Mouse (Mus musculus) G1E (cell line): ENCODE data around the gene Wnt3a. TPM values are rescaled to one million over a fixed set of nuclear protein-coding genes. Genes with fewer than 3 reads are reported as not detected.

Source experiments
- ATAC-seq: 2 replicates; pipeline ENCODE4 v1.8.0; 2016; ENCODE audit warnings: mild to moderate bottlenecking; ENCODE audit not compliant: insufficient number of reproducible peaks, poor library complexity, low FRiP score, severe bottlenecking; ENCODE audit errors: extremely low read depth
- DNase-seq: peaks from one replicate; pipeline ENCODE4 v3.0.0; 2012; ENCODE audit warnings: low spot score
- H3K27me3 ChIP-seq: 2 replicates; pipeline ENCODE4 v1.6.1; 2012; ENCODE audit warnings: mild to moderate bottlenecking, low read length, inconsistent platforms; ENCODE audit not compliant: insufficient read depth
- H3K36me3 ChIP-seq: replicated peaks from 2 replicates; pipeline ENCODE3; 2012; ENCODE audit warnings: mild to moderate bottlenecking, inconsistent platforms
- H3K4me1 ChIP-seq: 2 replicates; pipeline ENCODE4 v1.6.1; 2012; ENCODE audit warnings: low read depth, low read length, inconsistent platforms, mixed read lengths; ENCODE audit not compliant: insufficient read depth
- H3K4me3 ChIP-seq: 2 replicates; pipeline ENCODE4 v1.5.1; 2012; ENCODE audit warnings: low read depth, mild to moderate bottlenecking, inconsistent platforms, low read length, moderate library complexity, mixed read lengths
- H3K9me3 ChIP-seq: replicated peaks from 2 replicates; pipeline ENCODE4 v1.6.1; 2012; ENCODE audit warnings: inconsistent platforms
- CTCF ChIP-seq: IDR thresholded peaks from 2 replicates; pipeline ENCODE4 v1.5.1; 2012; ENCODE audit warnings: low read depth, low read length, inconsistent platforms, mixed read lengths
- GATA1 ChIP-seq: IDR thresholded peaks from 2 replicates; pipeline ENCODE4 v1.6.1; 2012; ENCODE audit warnings: borderline replicate concordance, low read length, inconsistent platforms, mixed read lengths
- GATA2 ChIP-seq: IDR thresholded peaks from 2 replicates; pipeline ENCODE4 v1.6.1; 2012; ENCODE audit warnings: low read depth, low read length, inconsistent platforms, borderline replicate concordance
- POLR2AphosphoS5 ChIP-seq: IDR thresholded peaks from 2 replicates; pipeline ENCODE4 v1.6.1; 2012; ENCODE audit warnings: low read depth, low read length, inconsistent platforms; ENCODE audit not compliant: insufficient replicate concordance
- TAL1 ChIP-seq: conservative IDR thresholded peaks from 2 replicates; pipeline ENCODE4 v1.6.1; 2012; ENCODE audit warnings: low read depth, low read length, inconsistent platforms, mixed read lengths
- polyA plus RNA-seq: library from polyadenylated mRNA; stranded (reverse); fragments of >175 nt; gene quantifications from 2 replicates; pipeline ENCODE4 v1.2.3, GENCODE M21; 2012
- total RNA-seq, 2 experiments: library from RNA; stranded (forward) in 1 of 2; stranded (reverse) in 1 of 2; fragments of 200-1000 nt in 1 of 2; fragments of >200 nt in 1 of 2; fragmentation: Nextera tagmentation in 1 of 2; gene quantifications; 2 replicates each; pipeline ENCODE4 v1.2.3; 2014 to 2017

Gene Wnt3a
- total RNA-seq (2014; fragmentation: Nextera tagmentation) (not detected in 2 replicates), total RNA-seq (2017) (0.06 TPM in 1 of 2 replicates, not detected in the other), polyA plus RNA-seq (not detected in 2 replicates)

DNA sequence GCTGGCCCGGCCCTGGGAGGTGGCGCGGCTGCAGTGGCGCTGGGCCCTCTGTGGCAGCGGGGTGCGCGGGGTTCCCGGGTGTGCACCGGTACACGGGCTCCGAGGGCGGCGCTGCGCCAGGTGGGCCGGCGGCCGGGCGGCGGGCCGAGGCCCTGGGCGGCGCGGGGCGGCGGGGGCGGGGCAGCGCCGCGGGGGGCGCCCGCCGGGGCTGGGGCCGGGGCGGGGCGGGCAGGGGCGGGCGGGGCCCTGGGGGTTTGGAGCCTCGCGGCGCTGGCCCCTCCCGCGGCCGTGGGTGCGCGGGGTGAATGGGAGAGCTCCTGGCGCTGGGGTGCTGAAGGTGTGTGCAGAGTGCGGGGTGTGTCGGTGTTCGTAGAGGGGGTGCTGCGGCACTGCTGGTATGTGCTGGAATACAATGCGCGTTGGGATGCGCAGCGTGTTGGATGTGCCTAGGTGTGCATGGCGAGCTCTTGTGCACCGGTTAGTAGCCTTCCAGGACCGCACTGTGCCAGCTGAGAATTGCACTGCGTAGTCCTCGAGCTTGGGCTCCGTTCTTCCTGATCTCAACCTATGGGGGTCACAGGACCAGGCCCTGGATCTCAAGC, at the start of gene Wnt3a:
Wnt3a (minus strand) TSS at position 51 of the 602 bp plus-strand sequence.
- H3K4me3 ChIP-seq: no peak within 1 kb of the TSS; the same call in 1 of the 2 replicates
- H3K4me1 ChIP-seq: peaks cover 10% of the 10 kb centered on the region
- peaks cover 67% of the 10 kb centered on the region for H3K27me3 ChIP-seq
- DNase-seq (no peak), ATAC-seq (no peak)
- no peaks in the 10 kb centered on the region for H3K36me3 ChIP-seq
- H3K9me3 ChIP-seq: no peaks in the 10 kb centered on the region; the same call in 1 of the 2 replicates
- TF ChIP-seq CTCF: no peak

GRCm38 (mm10) chr11:59338736-59339120, 48.2 kb upstream of the Wnt3a start:
- no peak for ATAC-seq
- H3K27me3 ChIP-seq: peaks cover 6% of the 10 kb centered on the region
- no peak for TF ChIP-seq POLR2AphosphoS5
- TF ChIP-seq CTCF: no peak
- no peak for TF ChIP-seq TAL1
- no peak for TF ChIP-seq GATA2
- no peak for TF ChIP-seq GATA1

DNA sequence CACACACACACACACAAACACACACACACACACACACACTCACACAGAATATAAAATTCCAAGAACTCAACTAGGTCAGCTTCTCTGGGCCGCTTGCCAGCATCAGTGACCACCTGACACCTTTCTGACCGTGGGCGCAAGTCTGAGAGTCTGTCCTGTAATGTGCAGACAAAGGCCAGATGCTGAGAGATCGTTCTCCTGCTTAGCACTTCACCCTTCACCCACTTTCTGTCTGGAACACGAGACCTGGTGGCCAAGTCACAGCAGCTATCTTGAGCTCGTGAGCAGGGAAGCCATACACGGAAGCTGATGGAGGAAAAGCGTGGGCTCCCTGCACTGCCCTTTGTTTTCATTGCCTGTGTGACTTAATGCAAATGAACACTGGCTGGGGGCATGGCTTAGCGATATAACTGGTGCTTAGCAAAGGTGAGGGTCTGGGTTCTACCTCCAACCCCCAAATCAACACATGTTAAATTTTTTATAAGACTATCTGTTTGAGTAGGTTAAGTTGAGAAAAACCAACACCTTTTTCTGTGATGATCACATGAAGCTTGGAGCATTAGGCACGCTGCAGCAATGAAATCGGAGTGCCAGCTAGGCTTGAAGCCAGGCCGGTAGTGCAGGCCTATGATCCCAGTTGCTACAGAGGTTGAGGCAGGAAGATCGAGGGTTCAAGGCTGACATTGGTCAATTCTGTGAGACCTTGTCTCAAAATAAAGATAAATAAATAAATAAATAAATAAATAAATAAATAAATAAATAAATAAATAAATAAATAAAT, 47.6 kb upstream of the Wnt3a start:
- H3K27me3 ChIP-seq: peaks cover 6% of the 10 kb centered on the region
- no peak for DNase-seq
- H3K9me3 ChIP-seq: no peaks in the 10 kb centered on the region
- no peak for ATAC-seq
- no peak for TF ChIP-seq POLR2AphosphoS5
- no peak for TF ChIP-seq CTCF
- TF ChIP-seq GATA2: no peak
- TF ChIP-seq GATA1: no peak
- TF ChIP-seq TAL1: no peak
- no peaks in the 10 kb centered on the region for H3K36me3 ChIP-seq
- H3K4me3 ChIP-seq: no peak overlapping the region
- no peaks in the 10 kb centered on the region for H3K4me1 ChIP-seq

More at GRCm38 (mm10) chr11:59338736-59339120, 48.2 kb upstream of the Wnt3a start:
- Histone ChIP-seq H3K36me3 (no peaks in the 10 kb centered on the region), H3K4me1 (no peaks in the 10 kb centered on the region), H3K9me3 (no peaks in the 10 kb centered on the region), H3K4me3 (no peak overlapping the region)
- no peak for DNase-seq

DNA sequence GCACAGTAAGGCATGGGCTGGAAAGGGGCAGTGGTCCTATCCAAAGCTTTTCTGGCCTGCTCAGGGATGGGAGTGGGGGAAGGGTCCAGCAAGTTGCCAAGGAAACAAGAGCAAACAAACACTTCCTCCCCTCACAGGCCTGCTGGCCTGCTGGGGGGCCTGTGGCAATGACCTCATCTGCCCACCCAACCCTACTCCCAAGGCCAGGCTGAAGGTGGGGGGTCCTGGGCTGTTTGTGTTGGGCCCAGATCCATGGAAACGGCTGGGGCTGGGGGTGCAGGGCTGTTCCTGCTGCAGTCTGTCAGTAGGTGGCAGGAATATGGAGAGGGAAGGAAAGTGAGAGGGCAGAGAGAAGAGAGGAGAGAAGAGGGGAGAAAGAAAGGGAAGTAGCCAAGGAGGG, 45.8 kb upstream of the Wnt3a start:
- no peaks in the 10 kb centered on the region for H3K4me1 ChIP-seq
- DNase-seq: no peak
- peaks cover 15% of the 10 kb centered on the region for H3K27me3 ChIP-seq
- H3K36me3 ChIP-seq: no peaks in the 10 kb centered on the region
- H3K4me3 ChIP-seq: no peak overlapping the region
- TF ChIP-seq GATA2: no peak
- no peak for TF ChIP-seq POLR2AphosphoS5
- TF ChIP-seq TAL1: no peak
- no peak for TF ChIP-seq GATA1
- TF ChIP-seq CTCF: no peak
- ATAC-seq: no peak
- H3K9me3 ChIP-seq: no peaks in the 10 kb centered on the region

DNA sequence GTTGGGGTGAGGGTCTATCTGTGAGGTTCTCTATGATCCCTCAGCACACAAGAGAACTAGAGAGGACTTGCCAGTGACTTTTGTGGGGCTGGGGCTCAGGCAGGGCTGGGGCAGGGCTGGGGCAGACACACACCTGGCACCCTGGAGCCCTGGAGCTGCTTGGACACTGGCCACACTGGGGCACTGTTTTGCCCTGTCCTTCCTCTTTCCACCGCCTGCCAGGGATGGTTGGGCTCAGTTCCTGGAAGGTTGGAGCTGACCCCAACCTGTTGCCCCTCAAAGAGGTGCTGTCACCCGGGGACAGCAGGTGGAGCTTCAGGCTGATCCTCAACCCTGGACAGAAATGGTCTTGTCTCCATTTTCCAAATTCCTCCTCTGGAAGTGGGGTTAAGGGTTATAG, 45.4 kb upstream of the Wnt3a start:
- H3K36me3 ChIP-seq: no peaks in the 10 kb centered on the region
- peaks cover 19% of the 10 kb centered on the region for H3K27me3 ChIP-seq
- no peaks in the 10 kb centered on the region for H3K9me3 ChIP-seq
- H3K4me1 ChIP-seq: no peaks in the 10 kb centered on the region
- ATAC-seq: no peak
- TF ChIP-seq GATA1 (no peak), POLR2AphosphoS5 (no peak), GATA2 (no peak), CTCF (no peak), TAL1 (no peak)
- no peak for DNase-seq
- no peak overlapping the region for H3K4me3 ChIP-seq

DNA sequence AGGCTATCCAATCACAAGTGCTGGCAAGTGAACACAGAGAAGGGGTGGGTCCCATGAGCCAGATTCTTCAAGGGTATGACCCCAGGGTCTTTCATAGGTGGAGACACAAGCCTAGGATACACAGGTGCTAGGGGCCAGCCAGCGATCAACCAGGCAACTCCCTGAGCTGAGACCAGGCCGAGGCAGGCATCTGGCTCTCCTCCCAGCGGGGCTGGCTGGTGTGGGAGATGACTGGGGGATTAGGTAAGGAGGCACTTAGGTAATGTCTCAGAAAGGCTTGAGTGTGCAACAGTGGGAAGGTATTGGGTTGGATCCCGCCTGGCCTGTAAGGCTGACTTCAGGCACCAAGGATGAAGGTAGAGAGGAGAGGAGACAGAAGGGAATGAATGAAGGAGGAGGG, 44.6 kb upstream of the Wnt3a start:
- no peak for ATAC-seq
- Histone ChIP-seq H3K27me3 (peaks cover 19% of the 10 kb centered on the region), H3K4me1 (no peaks in the 10 kb centered on the region), H3K36me3 (no peaks in the 10 kb centered on the region), H3K4me3 (no peak overlapping the region), H3K9me3 (no peaks in the 10 kb centered on the region)
- TF ChIP-seq GATA2: no peak
- TF ChIP-seq TAL1: no peak
- TF ChIP-seq CTCF: no peak
- no peak for TF ChIP-seq POLR2AphosphoS5
- TF ChIP-seq GATA1: no peak
- no peak for DNase-seq
